Comparison of ENCODE assay signal across 17 mouse cellular contexts in the genomic region with DNA sequence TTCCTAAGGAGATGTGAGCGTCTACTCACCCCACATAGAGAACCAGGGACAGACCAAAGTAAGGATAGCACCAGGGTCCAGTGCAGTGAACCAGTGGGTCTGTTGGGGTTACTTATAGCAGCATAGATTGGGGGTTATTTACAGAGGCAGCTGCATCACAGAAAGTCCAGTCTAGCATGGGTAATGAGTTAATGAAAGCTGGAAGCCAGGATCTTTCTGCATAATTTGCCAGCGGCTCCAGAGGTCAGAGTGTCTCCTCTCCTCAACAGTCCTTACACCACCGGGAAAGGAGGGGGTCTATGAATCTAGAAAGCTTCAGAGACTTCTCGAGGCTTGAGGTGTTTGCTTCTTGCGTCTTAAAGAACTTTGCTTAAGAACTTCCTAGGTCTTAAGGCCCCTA.
"Had no signal": no experiment of that assay in that cellular context is flagged by ENCODE, and none has a peak within 500 bp of the region (broad histone marks: within the 10 kb centered on the region; RNA-seq: fewer than 3 reads in every experiment).

No protein-coding gene starts in this region.

- H3K4me3 ChIP-seq: lung, embryonic 15.5 days; megakaryocyte, embryonic 14.5 days; midbrain, embryonic 13.5 days; midbrain, embryonic 15.5 days; neural tube, embryonic 12.5 days; stomach, embryonic 15.5 days had no signal

- DNase-seq: liver, postnatal 0 days; lung, adult 2 months; lung, postnatal 14 days; lung, postnatal 36 days; right cerebral cortex, postnatal 14 days; thymus, adult 2 months; thymus, postnatal 25 days; thymus, postnatal 4 days had no signal

- H3K27ac ChIP-seq: lung, embryonic 15.5 days; macrophage; midbrain, embryonic 13.5 days; midbrain, embryonic 15.5 days; neural tube, embryonic 12.5 days; stomach, embryonic 15.5 days; stomach, postnatal 0 days had no signal

- ATAC-seq: liver, postnatal 0 days; lung, postnatal 0 days; midbrain, embryonic 13.5 days; midbrain, embryonic 15.5 days had no signal

- H3K4me1 ChIP-seq: lung, embryonic 15.5 days; megakaryocyte, embryonic 14.5 days; neural tube, embryonic 12.5 days; stomach, embryonic 15.5 days had no signal
